Mouse (Mus musculus) thymus, adult 2 months (tissue): ENCODE results near the gene Slc17a4. TPM values are rescaled to one million over a fixed set of nuclear protein-coding genes. Genes with fewer than 3 reads are reported as not detected.

Source experiments
- DNase-seq: peaks from one replicate; pipeline ENCODE4 v3.0.0; 2021
- H3K27ac ChIP-seq: fragments of 200-500 bp; 2 replicates; pipeline ENCODE4 v1.5.1; 2012; ENCODE audit warnings: low read length, control low read depth; ENCODE audit not compliant: control insufficient read depth, insufficient read depth
- H3K27me3 ChIP-seq: fragments of 200-500 bp; 2 replicates; pipeline ENCODE4 v1.6.1; 2012; ENCODE audit warnings: mild to moderate bottlenecking, low read length, moderate library complexity, mixed read lengths; ENCODE audit not compliant: control insufficient read depth, insufficient read depth
- H3K36me3 ChIP-seq: fragments of 200-500 bp; 2 replicates; pipeline ENCODE4 v1.6.1; 2012; ENCODE audit warnings: mild to moderate bottlenecking, low read length, moderate library complexity; ENCODE audit not compliant: control insufficient read depth, insufficient read depth
- H3K4me1 ChIP-seq: fragments of 200-500 bp; replicated peaks from 2 replicates; pipeline ENCODE4 v1.6.1; 2012; ENCODE audit warnings: low read length; ENCODE audit not compliant: control insufficient read depth, insufficient read depth
- H3K4me3 ChIP-seq: fragments of 200-500 bp; 2 replicates; pipeline ENCODE4 v1.5.1; 2012; ENCODE audit warnings: mild to moderate bottlenecking, low read length, control low read depth, moderate library complexity; ENCODE audit not compliant: control insufficient read depth, insufficient read depth
- CTCF ChIP-seq: fragments of 200-500 bp; IDR thresholded peaks from 2 replicates; pipeline ENCODE4 v1.5.1; 2012; ENCODE audit warnings: mild to moderate bottlenecking, control low read depth, low read length, moderate library complexity, borderline replicate concordance; ENCODE audit not compliant: control insufficient read depth, poor library complexity, insufficient read depth; ENCODE audit errors: extremely low read depth
- POLR2A ChIP-seq: fragments of 200-500 bp; IDR thresholded peaks from 2 replicates; pipeline ENCODE4 v1.6.1; 2012; ENCODE audit warnings: mild to moderate bottlenecking, low read length, control low read depth, moderate library complexity; ENCODE audit not compliant: control insufficient read depth, poor library complexity, insufficient read depth; ENCODE audit errors: extremely low read depth
- WGBS: fragments of 180-500 bp; shearing (Covaris S2); methylation state at CpG from one replicate; pipeline ENCODE4 v1.1.7; 2018; 5-methylcytosine and 5-hydroxymethylcytosine counted together
- polyA plus RNA-seq: library from polyadenylated mRNA; depleted of rRNA; stranded (reverse); fragments of >200 nt; gene quantifications from 2 replicates; pipeline ENCODE4 v1.2.3, GENCODE M21; 2012

Slc17a4 gene
- polyA plus RNA-seq, 1 experiment, result 0.16 TPM

DNA sequence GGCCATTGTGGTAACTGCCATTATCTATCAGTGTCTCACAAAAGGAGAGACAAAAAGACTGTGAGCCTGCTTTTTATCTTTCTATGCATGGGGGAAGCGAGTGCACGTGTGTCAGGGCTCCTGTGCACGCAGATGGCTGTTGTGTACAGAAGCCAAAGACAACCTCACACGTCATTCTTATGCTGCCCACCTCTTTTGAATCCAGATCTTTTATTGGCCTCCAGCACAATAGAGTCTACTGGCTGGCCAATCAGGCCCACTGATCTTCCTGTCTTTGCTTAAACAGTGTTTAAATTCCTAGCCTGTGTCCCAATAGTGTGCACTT is 21.6 kb downstream of the Slc17a4 start:
- TF ChIP-seq CTCF (no peak), POLR2A (no peak)
- Histone ChIP-seq H3K27me3 (no peaks in the 10 kb centered on the region), H3K36me3 (no peaks in the 10 kb centered on the region), H3K27ac (no peak overlapping the region), H3K4me1 (no peaks in the 10 kb centered on the region), H3K4me3 (no peak overlapping the region)
- no peak for DNase-seq
- WGBS, result 86% methylated on average over 4 of the region's 4 CpGs

DNA sequence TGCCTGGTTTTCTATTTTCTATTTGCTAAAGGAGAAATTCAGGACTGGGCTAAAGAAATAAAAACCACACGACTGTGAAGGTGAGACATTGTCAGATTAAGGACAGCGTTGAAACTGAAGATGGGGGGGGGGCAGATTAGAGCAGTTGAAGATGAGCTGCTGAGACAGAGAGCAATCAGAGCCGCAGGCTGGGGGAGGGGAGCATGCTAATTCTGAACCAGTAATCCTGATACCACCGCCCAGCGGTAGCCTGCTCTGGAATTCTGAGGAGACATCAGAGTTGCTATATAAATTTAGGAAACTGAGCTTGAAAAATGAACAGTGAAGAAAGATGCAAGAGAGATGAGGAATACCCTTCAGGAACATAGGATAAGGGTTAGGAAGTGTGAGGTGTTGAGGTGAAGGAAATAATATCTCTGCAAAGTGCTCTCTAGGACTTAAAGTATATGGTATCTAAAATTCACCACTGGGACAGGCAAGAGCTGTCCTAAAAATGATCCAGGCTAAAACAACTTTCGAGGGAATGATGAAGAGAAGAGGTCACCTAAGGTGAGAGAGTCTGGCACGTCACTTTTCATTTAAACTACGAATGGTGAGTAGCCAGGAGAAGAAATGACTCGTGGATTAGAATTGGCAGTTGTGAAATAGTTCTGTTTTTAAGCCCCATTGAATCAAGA is 22.1 kb downstream of the Slc17a4 start:
- Histone ChIP-seq H3K36me3 (no peaks in the 10 kb centered on the region), H3K27me3 (no peaks in the 10 kb centered on the region), H3K4me1 (no peaks in the 10 kb centered on the region), H3K4me3 (no peak overlapping the region), H3K27ac (no peak overlapping the region)
- 85% methylated on average over 9 of the region's 9 CpGs for WGBS
- TF ChIP-seq CTCF (no peak), POLR2A (no peak)
- DNase-seq, result no peak

- Histone ChIP-seq H3K36me3 (no peaks in the 10 kb centered on the region), H3K4me1 (no peaks in the 10 kb centered on the region), H3K4me3 (no peak overlapping the region), H3K27ac (no peak overlapping the region), H3K27me3 (no peaks in the 10 kb centered on the region)
- WGBS, result 88% methylated on average over 6 of the region's 6 CpGs
- DNase-seq, result no peak
- no peak for TF ChIP-seq POLR2A
- no peak for TF ChIP-seq CTCF
These were observed 25.7 kb downstream of the Slc17a4 start for GRCm38 (mm10) chr13:23889011-23889605.

DNA sequence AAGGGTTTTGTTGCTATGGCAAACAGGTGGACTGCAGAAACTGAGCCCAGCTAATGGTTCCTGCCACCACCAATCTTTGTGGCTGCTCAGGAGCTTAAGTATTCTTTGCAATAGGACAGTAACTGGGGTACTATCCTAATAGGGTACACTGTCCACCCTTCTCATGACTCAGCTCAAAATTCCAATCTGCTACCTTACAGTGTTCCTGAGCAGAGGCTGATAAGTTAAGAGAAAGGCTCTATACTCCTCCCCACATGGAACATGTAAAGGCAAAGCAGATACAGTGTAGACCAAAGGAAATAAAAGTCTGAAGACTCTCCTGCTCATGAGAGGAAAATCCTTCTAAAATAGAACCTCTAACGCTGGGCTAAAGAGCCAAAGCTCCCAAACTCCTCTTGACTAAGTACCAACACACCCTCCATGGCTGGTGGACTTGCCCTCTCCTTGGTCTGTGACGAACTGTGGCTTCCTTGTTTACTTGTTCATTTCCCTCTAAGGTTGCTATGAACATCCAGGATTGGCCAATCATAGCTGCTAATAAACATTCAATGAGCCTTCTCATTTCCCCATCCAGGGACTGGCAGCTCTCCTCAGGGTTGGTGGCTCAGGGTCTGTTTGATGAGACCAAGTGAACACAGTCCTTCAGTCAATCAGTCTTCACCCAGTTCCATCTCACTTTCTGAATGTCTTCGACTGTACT is 27.6 kb downstream of the Slc17a4 start:
- 92% methylated on average over 3 of the region's 3 CpGs for WGBS
- no peak overlapping the region for H3K4me3 ChIP-seq
- no peaks in the 10 kb centered on the region for H3K36me3 ChIP-seq
- no peaks in the 10 kb centered on the region for H3K27me3 ChIP-seq
- no peaks in the 10 kb centered on the region for H3K4me1 ChIP-seq
- H3K27ac ChIP-seq, result no peak overlapping the region
- no peak for DNase-seq
- TF ChIP-seq POLR2A (no peak), CTCF (no peak)

- H3K36me3 ChIP-seq, result no peaks in the 10 kb centered on the region
- H3K27ac ChIP-seq, result no peak overlapping the region
- peak; percentile 37 for DNase-seq
- 13% methylated on average over 2 of the region's 2 CpGs for WGBS
- no peaks in the 10 kb centered on the region for H3K27me3 ChIP-seq
- no peak overlapping the region for H3K4me3 ChIP-seq
- no peak for TF ChIP-seq CTCF
- TF ChIP-seq POLR2A, result no peak
- H3K4me1 ChIP-seq, result no peaks in the 10 kb centered on the region
These were observed 29.3 kb downstream of the Slc17a4 start for GRCm38 (mm10) chr13:23885540-23885939.

DNA sequence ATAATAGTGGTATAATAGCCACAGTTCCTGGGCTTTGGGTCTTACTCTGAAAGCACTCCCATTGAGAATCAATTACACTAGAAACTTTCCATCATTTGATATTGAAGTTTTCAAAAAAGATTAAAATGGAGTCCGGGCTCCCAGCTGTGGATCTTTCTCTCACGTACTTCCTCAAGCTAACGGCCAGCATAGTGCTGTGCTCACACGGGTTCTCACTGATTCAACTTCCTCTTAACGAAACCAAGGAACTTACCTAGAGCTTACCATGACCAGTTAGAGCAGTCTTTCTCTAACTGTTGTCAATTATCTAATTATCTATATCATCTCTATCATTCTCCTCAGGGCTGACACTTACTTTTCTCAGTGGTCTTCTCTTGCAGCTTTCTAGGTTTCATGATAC is 35.2 kb downstream of the Slc17a4 start:
- no peaks in the 10 kb centered on the region for H3K27me3 ChIP-seq
- DNase-seq, result no peak

DNA sequence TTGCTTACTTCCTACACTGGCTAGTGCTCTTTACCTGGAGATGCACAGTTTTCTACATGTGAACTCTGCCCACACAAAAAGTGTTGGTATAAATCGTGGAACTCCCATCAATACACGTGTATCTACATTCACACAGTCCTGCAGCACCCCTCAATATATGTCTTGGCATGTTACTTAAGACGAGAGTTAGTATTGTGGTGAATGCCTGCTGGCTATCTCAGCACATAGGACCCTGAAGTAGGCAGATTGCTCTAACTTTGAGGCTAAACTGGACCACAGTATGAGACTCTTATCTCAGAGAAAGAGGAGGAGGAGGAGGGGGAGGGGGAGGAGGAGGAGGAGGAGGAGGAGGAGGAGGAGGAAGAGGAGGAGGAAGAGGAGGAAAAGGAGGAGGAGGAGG is 35.7 kb downstream of the Slc17a4 start:
- Histone ChIP-seq H3K27me3 (no peaks in the 10 kb centered on the region), H3K36me3 (no peaks in the 10 kb centered on the region), H3K27ac (no peak overlapping the region), H3K4me3 (no peak overlapping the region), H3K4me1 (no peaks in the 10 kb centered on the region)
- no peak for DNase-seq
- TF ChIP-seq CTCF (no peak), POLR2A (no peak)
- 89% methylated on average over 3 of the region's 3 CpGs for WGBS

More for the DNA sequence above, 35.2 kb downstream of the Slc17a4 start:
- 13% methylated on average over 5 of the region's 5 CpGs for WGBS
- TF ChIP-seq CTCF, result no peak
- no peak for TF ChIP-seq POLR2A
- Histone ChIP-seq H3K4me1 (no peaks in the 10 kb centered on the region), H3K36me3 (no peaks in the 10 kb centered on the region), H3K4me3 (no peak overlapping the region), H3K27ac (no peak overlapping the region)
